Mouse (Mus musculus) limb, embryonic 14.5 days (tissue): ENCODE measurements around the gene Rpl11. TPM values are rescaled to one million over a fixed set of nuclear protein-coding genes. Genes with fewer than 3 reads are reported as not detected.

Experiments used
- ATAC-seq: fragments of 200-750 bp; cut with Nextera tagmentation; 2 replicates; pipeline ENCODE4 v1.8.0; 2017; ENCODE audit warnings: low read depth, moderate number of reproducible peaks, moderate TSS enrichment; ENCODE audit not compliant: low FRiP score
- DNase-seq: peaks from one replicate; pipeline ENCODE4 v3.0.0-alpha.2; 2015; ENCODE audit warnings: low spot score
- H3K27ac ChIP-seq: fragments of 300-500 bp; sonication (generic); replicated peaks from 2 replicates; pipeline ENCODE4 v1.5.1; 2014; ENCODE audit warnings: low read depth, mild to moderate bottlenecking, low read length, moderate library complexity, mixed read lengths
- H3K27me3 ChIP-seq: fragments of 300-500 bp; sonication (generic); 2 replicates; pipeline ENCODE4 v1.6.1; 2014; ENCODE audit warnings: low read length, mixed read lengths; ENCODE audit not compliant: control insufficient read depth, insufficient read depth
- H3K36me3 ChIP-seq: fragments of 300-500 bp; sonication (generic); 2 replicates; pipeline ENCODE4 v1.6.1; 2014; ENCODE audit warnings: mild to moderate bottlenecking, low read length, moderate library complexity, mixed read lengths; ENCODE audit not compliant: control insufficient read depth, insufficient read depth
- H3K4me1 ChIP-seq: fragments of 300-500 bp; sonication (generic); 2 replicates; pipeline ENCODE4 v1.6.1; 2014; ENCODE audit warnings: antibody characterized with exemption, low read length, mixed read lengths; ENCODE audit not compliant: control insufficient read depth, insufficient read depth
- H3K4me2 ChIP-seq: fragments of 300-500 bp; sonication (generic); replicated peaks from 2 replicates; pipeline ENCODE4 v1.6.1; 2014; ENCODE audit warnings: low read depth, mild to moderate bottlenecking, low read length, moderate library complexity; ENCODE audit not compliant: severe bottlenecking
- H3K4me3 ChIP-seq: fragments of 300-500 bp; sonication (generic); replicated peaks from 2 replicates; pipeline ENCODE4 v1.5.1; 2014; ENCODE audit warnings: low read length
- H3K9ac ChIP-seq: fragments of 300-500 bp; sonication (generic); 2 replicates; pipeline ENCODE4 v1.6.1; 2014; ENCODE audit warnings: mild to moderate bottlenecking, low read depth, low read length, moderate library complexity; ENCODE audit not compliant: severe bottlenecking
- H3K9me3 ChIP-seq: fragments of 300-500 bp; sonication (generic); 2 replicates; pipeline ENCODE4 v1.6.1; 2016; ENCODE audit warnings: low read length; ENCODE audit not compliant: control insufficient read depth
- POLR2A ChIP-seq: fragments of 200-500 bp; IDR thresholded peaks from 2 replicates; pipeline ENCODE4 v1.8.0; 2012; ENCODE audit warnings: inconsistent platforms, mild to moderate bottlenecking, moderate library complexity, borderline replicate concordance; ENCODE audit not compliant: insufficient read depth, insufficient read length; ENCODE audit errors: extremely low read depth
- WGBS: fragments of 180-500 bp; shearing (Covaris S2); extraction: QIAGEN DNeasy Blood & Tissue Kit; methylation state at CpG from one replicate; pipeline ENCODE4 v1.1.7; 2014; 5-methylcytosine and 5-hydroxymethylcytosine counted together
- polyA plus RNA-seq, 2 experiments: library from polyadenylated mRNA; depleted of rRNA in 1 of 2; stranded (reverse) in 1 of 2; unstranded in 1 of 2; fragments of >200 nt; fragmentation: Nextera tagmentation in 1 of 2; extraction: Ambion mirVana in 1 of 2; gene quantifications; 2 replicates each; pipeline versions ENCODE4 v1.2.1 to v1.2.3; 2012 to 2014

The Rpl11 gene
- polyA plus RNA-seq, 2 experiments: 591 to 1,343 TPM

GRCm38 (mm10) chr4:136047626-136048025 is 5.6 kb downstream of the Rpl11 start:
- Histone ChIP-seq H3K9ac (no peak overlapping the region), H3K27ac (no peak overlapping the region)
- ATAC-seq: no peak

DNA sequence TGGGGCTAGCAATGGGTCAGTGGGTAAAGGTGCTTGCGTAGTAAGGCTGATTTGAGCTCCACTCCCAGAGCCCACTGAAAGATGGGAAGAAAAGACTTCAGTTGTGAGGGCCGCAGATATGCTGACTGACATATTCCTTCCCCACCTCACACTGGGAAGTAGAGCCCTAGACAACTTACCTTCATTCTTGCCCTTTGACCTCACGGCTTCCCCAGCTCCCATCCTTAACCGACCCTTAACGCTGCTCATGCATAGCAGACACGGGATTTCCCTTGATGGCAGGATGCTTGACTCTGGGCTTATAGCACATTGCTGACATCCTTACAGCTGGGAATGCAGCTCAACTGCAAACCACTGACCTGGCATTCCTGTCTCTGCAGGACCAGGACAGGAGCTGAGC is 6.3 kb downstream of the Rpl11 start:
- no peak for DNase-seq
- Histone ChIP-seq H3K36me3 (peaks cover 64% of the 10 kb centered on the region), H3K4me1 (peaks cover 7% of the 10 kb centered on the region), H3K27me3 (no peaks in the 10 kb centered on the region), H3K4me2 (no peak overlapping the region), H3K4me3 (no peak overlapping the region), H3K9ac (no peak overlapping the region), H3K9me3 (no peaks in the 10 kb centered on the region), H3K27ac (no peak overlapping the region)
- no peak for TF ChIP-seq POLR2A
- no peak for ATAC-seq
- WGBS: 76% methylated on average over 6 of the region's 6 CpGs

More at GRCm38 (mm10) chr4:136047626-136048025, 5.6 kb downstream of the Rpl11 start:
- H3K9me3 ChIP-seq: no peaks in the 10 kb centered on the region
- H3K4me3 ChIP-seq: no peak overlapping the region
- H3K4me1 ChIP-seq: peaks cover 10% of the 10 kb centered on the region
- no peak overlapping the region for H3K4me2 ChIP-seq
- DNase-seq: no peak
- TF ChIP-seq POLR2A: no peak
- no peaks in the 10 kb centered on the region for H3K27me3 ChIP-seq
- WGBS: 18% methylated on average over 4 of the region's 4 CpGs
- H3K36me3 ChIP-seq: peaks cover 67% of the 10 kb centered on the region

GRCm38 (mm10) chr4:136045091-136045490 is 8.1 kb downstream of the Rpl11 start:
- no peaks in the 10 kb centered on the region for H3K9me3 ChIP-seq
- no peak overlapping the region for H3K9ac ChIP-seq
- WGBS: 90% methylated on average over 5 of the region's 5 CpGs
- no peak for TF ChIP-seq POLR2A
- H3K27me3 ChIP-seq: no peaks in the 10 kb centered on the region
- H3K4me2 ChIP-seq: no peak overlapping the region
- no peak for ATAC-seq
- no peak overlapping the region for H3K4me3 ChIP-seq
- no peaks in the 10 kb centered on the region for H3K4me1 ChIP-seq
- peaks cover 46% of the 10 kb centered on the region for H3K36me3 ChIP-seq
- no peak for DNase-seq
- no peak overlapping the region for H3K27ac ChIP-seq

GRCm38 (mm10) chr4:136043784-136044400 is 9.3 kb downstream of the Rpl11 start:
- Histone ChIP-seq H3K36me3 (peaks cover 34% of the 10 kb centered on the region), H3K4me1 (no peaks in the 10 kb centered on the region), H3K4me2 (no peak overlapping the region), H3K27ac (no peak overlapping the region), H3K9ac (no peak overlapping the region), H3K9me3 (no peaks in the 10 kb centered on the region), H3K27me3 (no peaks in the 10 kb centered on the region), H3K4me3 (no peak overlapping the region)
- no peak for ATAC-seq
- DNase-seq: no peak
- no peak for TF ChIP-seq POLR2A
- 78% methylated on average over 6 of the region's 6 CpGs for WGBS

GRCm38 (mm10) chr4:136035078-136035477 is 18.1 kb downstream of the Rpl11 start:
- no peak for ATAC-seq

More at GRCm38 (mm10) chr4:136035078-136035477, 18.1 kb downstream of the Rpl11 start:
- Histone ChIP-seq H3K9ac (no peak overlapping the region), H3K4me1 (0 out of 2 replicates have a peak, but pooled peaks cover 3% of the 10 kb centered on the region), H3K27me3 (no peaks in the 10 kb centered on the region), H3K4me2 (no peak overlapping the region), H3K4me3 (no peak overlapping the region), H3K27ac (no peak overlapping the region), H3K36me3 (no peaks in the 10 kb centered on the region), H3K9me3 (no peaks in the 10 kb centered on the region)
- WGBS: 82% methylated on average over 4 of the region's 4 CpGs
- no peak for TF ChIP-seq POLR2A
- no peak for DNase-seq
